Mouse (Mus musculus): ENCODE measurements at regions not wholly inside any gene's neighbourhood (a gene's known extent, or its start where the extent isn't known, plus 50 kb on each side); places are given as distances from the start of the nearest gene placed in this dataset.

- DNase-seq (no peak), ATAC-seq (no peak)
- WGBS (ENCODE audit: insufficient replicate concordance), result 67% methylated on average over 2 of the region's 2 CpGs
- no peak overlapping the region for H3K4me3 ChIP-seq (ENCODE audit: low read depth, low read length)
- H3K4me1 ChIP-seq (ENCODE audit: insufficient read depth), result no peaks in the 10 kb centered on the region
- no peaks in the 10 kb centered on the region for H3K27me3 ChIP-seq (ENCODE audit: insufficient read depth, low read length)
- TF ChIP-seq CTCF (IDR thresholded peaks at IDR 0.05; ENCODE audit: low read depth) (no peak), EP300 (IDR thresholded peaks at IDR 0.05; ENCODE audit: low read depth) (no peak)
- no peaks in the 10 kb centered on the region for H3K9me3 ChIP-seq (ENCODE audit: low read length)
- H3K4me2 ChIP-seq (ENCODE audit: low read depth, low read length), result no peak overlapping the region
- H3K9ac ChIP-seq (replicated peaks), result no peak overlapping the region
- no peak overlapping the region for H3K27ac ChIP-seq (ENCODE audit: low read depth)
- H3K36me3 ChIP-seq (replicated peaks; ENCODE audit: insufficient read depth, low read length), result no peaks in the 10 kb centered on the region
These were observed 56.8 kb upstream of the Gm3045 start for GRCm38 (mm10) chr13:56369600-56369999.

GRCm38 (mm10) chr13:56371374-56371773 is 55.0 kb upstream of the Gm3045 start:
- no peak overlapping the region for H3K9ac ChIP-seq (replicated peaks)
- DNase-seq (no peak), ATAC-seq (no peak)
- no peak for TF ChIP-seq EP300 (IDR thresholded peaks at IDR 0.05; ENCODE audit: low read depth)
- no peak for TF ChIP-seq CTCF (IDR thresholded peaks at IDR 0.05; ENCODE audit: low read depth)
- no peaks in the 10 kb centered on the region for H3K36me3 ChIP-seq (replicated peaks; ENCODE audit: insufficient read depth, low read length)
- no peak overlapping the region for H3K4me3 ChIP-seq (ENCODE audit: low read depth, low read length)
- no peaks in the 10 kb centered on the region for H3K27me3 ChIP-seq (ENCODE audit: insufficient read depth, low read length)
- no peak overlapping the region for H3K4me2 ChIP-seq (ENCODE audit: low read depth, low read length)
- H3K27ac ChIP-seq (ENCODE audit: low read depth), result no peak overlapping the region
- WGBS (ENCODE audit: insufficient replicate concordance), result 30% methylated on average over 5 of the region's 5 CpGs
- no peaks in the 10 kb centered on the region for H3K9me3 ChIP-seq (ENCODE audit: low read length)
- H3K4me1 ChIP-seq (ENCODE audit: insufficient read depth), result no peaks in the 10 kb centered on the region

GRCm38 (mm10) chr13:56372003-56372725 is 54.2 kb upstream of the Gm3045 start:
- WGBS (ENCODE audit: insufficient replicate concordance), result 68% methylated on average over 20 of the region's 20 CpGs
- DNase-seq (no peak), ATAC-seq (no peak)
- Histone ChIP-seq H3K36me3 (replicated peaks; ENCODE audit: insufficient read depth, low read length) (no peaks in the 10 kb centered on the region), H3K4me1 (ENCODE audit: insufficient read depth) (no peaks in the 10 kb centered on the region), H3K9ac (replicated peaks) (no peak overlapping the region), H3K4me3 (ENCODE audit: low read depth, low read length) (no peak overlapping the region), H3K27ac (ENCODE audit: low read depth) (no peak overlapping the region), H3K4me2 (ENCODE audit: low read depth, low read length) (no peak overlapping the region), H3K27me3 (ENCODE audit: insufficient read depth, low read length) (no peaks in the 10 kb centered on the region), H3K9me3 (ENCODE audit: low read length) (no peaks in the 10 kb centered on the region)
- TF ChIP-seq EP300 (IDR thresholded peaks at IDR 0.05; ENCODE audit: low read depth), result no peak
- TF ChIP-seq CTCF (IDR thresholded peaks at IDR 0.05; ENCODE audit: low read depth), result no peak

- ATAC-seq (no peak), DNase-seq (no peak)
- H3K9ac ChIP-seq (replicated peaks), result no peak overlapping the region
- no peak overlapping the region for H3K4me3 ChIP-seq (ENCODE audit: low read depth, low read length)
- TF ChIP-seq EP300 (IDR thresholded peaks at IDR 0.05; ENCODE audit: low read depth), result no peak
- peak; percentile 55 for TF ChIP-seq CTCF (IDR thresholded peaks at IDR 0.05; ENCODE audit: low read depth)
- no peaks in the 10 kb centered on the region for H3K4me1 ChIP-seq (ENCODE audit: insufficient read depth)
- no peaks in the 10 kb centered on the region for H3K36me3 ChIP-seq (replicated peaks; ENCODE audit: insufficient read depth, low read length)
- H3K9me3 ChIP-seq (ENCODE audit: low read length), result no peaks in the 10 kb centered on the region
- H3K27me3 ChIP-seq (ENCODE audit: insufficient read depth, low read length), result no peaks in the 10 kb centered on the region
- H3K27ac ChIP-seq (ENCODE audit: low read depth), result no peak overlapping the region
- H3K4me2 ChIP-seq (ENCODE audit: low read depth, low read length), result no peak overlapping the region
- 73% methylated on average over 6 of the region's 6 CpGs for WGBS (ENCODE audit: insufficient replicate concordance)
These were observed 53.7 kb upstream of the Gm3045 start for GRCm38 (mm10) chr13:56372727-56373126.
